Mouse (Mus musculus) 416B (cell line): ENCODE measurements around the gene Zfp503.

Experiments used
- DNase-seq: peaks from one replicate; pipeline ENCODE4 v3.0.0; 2011; ENCODE audit warnings: low read depth

The Zfp503 gene

DNA sequence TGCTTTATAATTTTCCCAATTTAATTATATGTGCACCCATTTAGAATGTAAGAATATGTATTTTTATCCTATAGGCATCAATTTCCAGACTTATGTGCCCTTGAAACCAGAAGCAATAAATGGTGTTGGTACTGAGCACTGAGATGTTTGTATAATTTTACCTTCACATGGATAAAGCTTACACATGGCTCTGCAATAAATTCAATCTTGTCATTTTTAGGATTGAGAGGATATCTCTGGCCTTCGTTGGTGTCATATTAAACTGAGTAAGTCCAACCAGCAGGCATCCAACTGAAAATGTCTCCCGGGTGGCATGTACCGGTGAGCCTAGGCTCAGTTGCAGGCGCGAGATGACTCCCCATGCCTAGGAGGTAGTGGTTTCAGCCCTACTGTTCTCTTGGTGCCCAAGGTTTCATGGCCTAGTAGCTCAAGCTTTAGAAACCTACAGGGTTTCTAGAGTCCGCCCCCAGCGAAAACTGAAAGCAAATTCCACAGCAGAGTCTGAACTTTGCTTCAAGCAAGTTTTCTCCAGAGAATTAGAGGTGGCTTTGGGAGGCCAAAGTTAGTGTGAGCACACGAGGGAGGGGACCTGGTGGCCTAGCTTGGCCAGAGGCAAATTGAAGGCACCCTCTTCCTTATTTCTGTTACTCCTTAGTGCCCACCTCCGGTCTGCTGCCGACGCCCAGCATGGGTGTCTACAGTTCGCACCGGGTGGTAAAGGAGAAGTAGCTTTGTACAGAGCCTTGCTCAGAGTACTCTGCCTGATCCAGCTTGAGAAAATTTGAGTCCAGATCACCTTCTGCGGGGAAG lies 4.1 kb upstream of the Zfp503 start:
- no peak for DNase-seq

DNA sequence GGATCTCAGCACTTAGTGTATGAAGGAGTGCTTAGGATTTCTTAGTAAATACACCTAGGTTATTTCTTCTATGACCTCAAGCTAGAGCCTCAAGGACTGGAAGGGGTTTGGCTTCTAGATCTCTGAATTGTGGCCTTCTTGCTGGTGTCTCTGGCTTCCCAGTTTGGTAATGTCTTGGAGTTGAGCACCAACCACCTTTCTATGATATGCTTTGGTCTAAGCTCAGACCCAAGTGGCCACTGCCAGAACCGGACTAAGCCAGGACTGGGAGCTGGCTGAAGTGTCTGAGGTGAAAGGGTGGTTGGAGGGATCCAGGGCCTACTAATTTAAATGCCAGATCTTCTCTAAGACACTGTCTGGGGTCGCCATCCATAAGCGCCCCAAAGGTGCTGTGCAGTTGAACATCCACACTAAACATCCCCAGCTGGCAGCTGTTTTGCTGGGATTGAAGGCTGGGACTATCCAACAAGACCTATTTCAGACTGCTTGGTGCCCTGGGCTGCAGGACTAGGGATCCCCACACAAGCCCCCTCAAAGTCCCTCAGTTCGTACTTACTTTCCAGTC lies 3.0 kb upstream of the Zfp503 start:
- DNase-seq: no peak

DNA sequence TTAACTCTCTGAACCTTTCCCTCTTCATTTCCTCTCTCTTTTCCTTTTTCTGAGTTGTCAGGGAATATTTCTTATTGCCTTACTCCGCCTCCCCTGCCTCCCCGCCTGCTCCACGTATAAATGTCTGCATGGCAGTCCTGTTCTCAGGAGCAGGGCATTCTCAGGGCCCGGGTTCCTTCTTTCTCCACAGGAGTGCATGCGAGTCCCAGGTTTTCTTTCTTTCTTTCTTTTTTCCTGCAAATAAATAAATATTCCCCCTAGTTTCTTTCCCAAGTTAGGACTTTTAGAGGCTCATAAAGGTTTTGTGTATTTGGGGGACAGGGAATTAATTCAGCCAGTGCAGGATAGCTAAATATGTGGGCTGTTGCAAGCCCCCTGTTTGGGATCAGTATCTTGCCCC lies 2.5 kb upstream of the Zfp503 start:
- DNase-seq: no peak

DNA sequence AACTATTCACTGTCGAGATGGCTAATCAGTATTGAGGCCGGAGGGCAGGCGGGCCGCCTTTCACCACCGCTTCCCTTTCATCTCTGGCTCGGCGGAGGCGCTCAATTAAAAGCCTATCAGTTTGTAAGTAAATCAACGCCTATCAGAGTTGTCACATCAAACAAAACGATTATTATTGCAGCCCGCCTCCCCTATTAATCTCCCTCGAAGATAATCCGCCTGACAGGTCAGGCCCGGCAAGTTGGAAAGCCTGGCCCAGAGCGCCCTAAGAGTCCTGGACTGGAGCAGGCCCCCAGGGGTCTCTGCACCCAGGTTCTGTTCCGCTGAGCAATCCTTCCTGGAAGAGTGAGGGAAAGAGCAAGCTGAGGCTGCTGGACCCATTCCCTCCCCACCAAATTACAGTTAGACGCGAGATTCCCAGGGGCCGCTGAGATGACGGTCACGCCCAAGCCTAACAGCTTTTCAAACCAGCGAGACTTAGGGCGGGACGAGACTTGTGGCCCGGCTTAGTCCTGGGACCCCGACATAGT lies 1.9 kb upstream of the Zfp503 start:
- no peak for DNase-seq

DNA sequence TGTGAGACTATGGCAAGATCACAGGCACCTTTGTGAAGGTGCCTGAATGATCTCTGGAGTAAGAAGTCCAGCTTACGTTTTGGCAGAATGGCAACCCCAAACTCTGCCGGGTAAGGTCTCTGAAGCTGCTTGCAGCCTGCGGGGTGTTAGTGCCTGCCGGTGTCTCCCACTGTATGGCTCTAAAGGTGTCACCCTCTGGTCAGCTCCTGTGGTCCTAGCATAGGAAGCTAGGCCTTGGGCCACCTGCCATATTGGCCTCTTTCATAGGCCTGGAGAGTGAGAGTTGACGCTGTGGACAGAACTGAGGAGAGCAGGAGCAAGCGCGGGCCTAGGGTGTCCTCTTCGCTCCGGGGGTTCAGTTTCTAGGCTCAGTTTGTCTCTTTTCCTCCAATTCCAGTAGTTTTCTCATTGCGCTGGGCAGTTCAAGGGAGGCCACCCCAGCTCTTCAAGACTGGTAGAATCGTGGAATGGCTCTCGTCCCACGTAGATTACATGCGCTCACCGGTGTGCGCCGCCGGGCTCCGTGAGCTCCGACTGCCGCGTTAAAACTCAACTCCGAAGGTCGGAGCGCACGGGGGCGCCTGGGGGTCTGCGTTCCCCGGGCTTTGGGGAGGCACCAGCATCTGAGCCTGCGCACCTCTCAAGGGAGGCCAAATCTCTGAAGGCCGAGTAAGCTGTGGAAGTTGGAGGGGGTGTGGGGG lies 1.1 kb upstream of the Zfp503 start:
- no peak for DNase-seq

DNA sequence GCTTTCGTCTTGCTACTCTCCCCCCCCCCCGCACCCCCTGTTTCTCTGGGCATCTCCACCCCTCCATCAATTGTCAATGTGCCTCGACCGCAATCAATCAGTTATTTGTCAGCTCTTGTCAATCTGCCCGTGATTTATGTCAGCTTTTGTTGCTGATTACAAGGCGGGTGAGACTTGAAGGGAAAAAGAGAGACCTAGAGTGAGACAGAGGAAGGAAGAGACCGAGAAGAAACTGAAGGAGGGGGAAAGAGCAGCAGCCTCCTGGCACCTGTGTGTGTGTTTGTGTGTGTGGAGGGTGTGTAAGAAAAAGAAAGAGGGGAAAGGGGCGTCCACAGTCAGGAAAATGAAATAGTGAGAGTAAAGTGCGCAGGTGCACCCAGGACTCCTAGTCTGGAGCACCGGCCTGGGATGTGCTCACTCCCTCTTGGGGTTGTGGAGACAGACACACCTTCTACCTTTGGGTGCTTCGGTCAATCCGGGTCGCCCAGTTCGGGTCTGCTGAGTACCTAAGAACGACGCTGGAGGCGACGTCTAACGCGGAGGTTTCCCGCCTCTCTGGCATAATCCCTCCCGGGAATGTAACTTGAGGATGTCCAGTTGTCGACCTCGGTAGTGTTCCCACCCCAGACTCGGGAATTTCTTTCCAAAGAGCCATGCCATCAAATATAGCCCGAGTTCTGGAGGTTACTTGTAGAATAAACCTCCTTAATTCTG lies 667 bp downstream of the Zfp503 start:
- no peak for DNase-seq

DNA sequence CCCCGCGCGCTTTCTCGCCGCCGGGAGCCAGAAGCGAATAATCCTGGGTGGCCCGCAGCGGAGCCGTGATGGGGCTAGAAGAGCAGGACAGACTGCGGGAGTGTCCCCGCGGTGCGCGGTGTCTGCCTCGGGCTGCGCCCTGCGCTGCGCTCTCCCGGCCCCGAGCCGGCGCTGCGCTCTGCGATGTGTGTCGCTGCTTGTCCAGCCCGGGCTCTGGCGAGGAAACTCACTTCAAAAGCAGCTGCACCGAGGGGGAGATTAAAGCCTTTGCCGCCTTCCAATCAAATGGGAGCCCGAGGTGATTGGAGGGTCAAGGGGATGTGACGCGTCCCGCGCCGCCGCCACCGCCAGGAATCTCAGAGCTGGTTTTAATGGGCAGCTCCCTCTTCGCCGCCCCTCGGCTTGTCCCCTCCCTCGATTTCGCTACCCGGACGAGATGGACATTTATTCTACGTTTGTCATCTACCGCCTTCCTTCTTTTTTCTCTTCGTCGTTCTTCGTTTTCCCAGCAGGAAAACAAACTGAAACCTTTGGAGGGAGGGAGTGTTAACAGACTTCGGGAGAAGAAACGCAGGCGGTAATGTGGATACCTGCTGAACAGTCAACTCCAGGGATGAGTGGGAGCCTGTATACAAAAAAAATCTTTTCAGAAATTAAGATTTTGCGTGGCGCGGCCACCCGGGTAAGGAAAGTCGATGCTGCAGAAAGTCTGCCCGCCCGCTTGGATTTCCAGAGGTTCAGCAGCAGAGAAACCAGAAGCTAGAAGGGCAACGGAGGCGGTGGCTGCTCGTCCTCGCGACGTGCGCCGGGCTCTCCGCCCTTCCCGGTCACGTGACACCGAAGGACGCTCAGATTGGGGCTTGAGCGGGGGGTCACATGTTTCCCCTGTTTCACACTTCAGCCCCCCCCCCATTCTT lies 1.5 kb downstream of the Zfp503 start:
- DNase-seq: peak; percentile 97

DNA sequence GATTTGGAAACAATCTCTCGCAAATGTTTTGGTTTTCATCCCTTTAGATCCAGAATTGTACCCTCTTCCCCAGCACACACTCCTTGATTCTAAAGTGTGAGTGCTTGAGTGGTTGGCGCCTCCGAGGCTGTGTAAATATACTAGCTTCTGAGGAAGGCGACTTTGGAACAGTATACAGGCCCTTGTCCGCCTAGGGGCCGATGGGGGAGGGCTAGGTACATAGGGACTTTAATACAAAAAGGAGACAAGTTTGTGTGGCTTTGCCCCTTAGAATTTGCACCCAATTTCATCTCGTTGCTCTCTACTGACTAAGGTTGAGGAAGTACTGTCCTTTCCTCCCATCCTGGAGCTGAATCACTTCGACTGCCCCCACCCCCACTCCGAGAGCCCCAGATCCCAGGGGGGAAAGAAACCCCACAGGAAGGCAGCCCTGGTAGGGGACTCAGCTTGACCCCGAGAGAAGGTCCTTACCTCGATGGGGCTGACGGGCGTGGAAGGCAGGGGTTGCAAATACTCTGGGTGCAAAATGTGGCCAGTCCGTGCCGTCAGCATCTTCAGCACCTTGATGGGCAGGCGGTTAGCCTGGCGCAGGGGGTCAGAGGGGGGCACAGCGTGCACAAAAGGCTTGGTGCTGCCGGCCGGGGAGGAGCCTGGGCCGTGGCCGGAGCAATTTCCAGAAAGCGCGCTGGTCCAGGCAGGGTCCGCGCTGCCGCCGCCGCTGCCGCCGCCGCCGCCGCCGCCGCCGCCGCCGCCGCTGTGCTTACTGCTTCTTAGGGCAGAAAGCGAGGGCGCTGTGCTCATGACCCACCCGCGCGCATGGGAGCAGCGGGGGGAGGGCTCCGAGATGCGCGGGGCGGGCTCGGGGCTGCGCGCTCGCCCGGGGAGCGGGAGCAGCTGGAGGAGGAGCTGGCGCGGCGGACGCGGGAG lies 2.4 kb downstream of the Zfp503 start:
- peak; percentile 56 for DNase-seq

DNA sequence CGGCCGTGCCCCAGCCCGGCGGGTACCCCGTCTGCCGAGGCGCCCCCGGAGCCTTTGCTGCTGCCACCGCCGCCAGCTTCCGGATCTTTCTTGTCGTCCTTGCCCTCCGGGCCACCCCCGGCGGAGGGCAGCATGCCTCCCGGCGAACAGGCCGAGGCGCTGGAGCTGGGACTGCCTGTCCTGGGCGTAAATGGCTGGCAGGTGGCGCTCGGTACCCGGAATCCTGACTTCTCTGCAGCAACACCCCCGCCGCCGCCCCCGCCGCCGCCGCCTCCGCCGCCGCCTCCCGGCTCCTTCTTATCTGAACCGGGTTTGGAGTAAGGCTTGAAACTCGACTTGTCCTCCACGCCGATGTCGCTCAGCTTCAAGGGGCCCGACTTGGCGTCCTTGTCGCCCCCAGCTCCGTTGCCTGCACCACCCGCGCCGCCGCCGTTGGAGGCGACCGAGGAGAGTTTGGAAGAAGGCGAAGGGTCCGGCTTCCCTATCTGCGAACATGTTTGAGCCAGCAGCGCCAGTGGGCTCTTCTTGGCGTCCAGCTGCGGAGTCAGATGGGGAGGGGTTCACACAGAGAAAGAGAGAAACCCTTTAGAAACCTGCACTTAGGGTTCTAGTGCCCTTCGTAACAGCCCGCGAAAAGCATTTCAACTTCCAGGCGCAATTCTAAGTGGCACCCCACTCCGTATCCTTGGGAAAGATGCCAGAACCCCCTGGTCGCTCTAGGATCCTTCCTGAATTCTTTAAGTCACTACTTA lies 3.2 kb downstream of the Zfp503 start:
- DNase-seq: peak; percentile 84

DNA sequence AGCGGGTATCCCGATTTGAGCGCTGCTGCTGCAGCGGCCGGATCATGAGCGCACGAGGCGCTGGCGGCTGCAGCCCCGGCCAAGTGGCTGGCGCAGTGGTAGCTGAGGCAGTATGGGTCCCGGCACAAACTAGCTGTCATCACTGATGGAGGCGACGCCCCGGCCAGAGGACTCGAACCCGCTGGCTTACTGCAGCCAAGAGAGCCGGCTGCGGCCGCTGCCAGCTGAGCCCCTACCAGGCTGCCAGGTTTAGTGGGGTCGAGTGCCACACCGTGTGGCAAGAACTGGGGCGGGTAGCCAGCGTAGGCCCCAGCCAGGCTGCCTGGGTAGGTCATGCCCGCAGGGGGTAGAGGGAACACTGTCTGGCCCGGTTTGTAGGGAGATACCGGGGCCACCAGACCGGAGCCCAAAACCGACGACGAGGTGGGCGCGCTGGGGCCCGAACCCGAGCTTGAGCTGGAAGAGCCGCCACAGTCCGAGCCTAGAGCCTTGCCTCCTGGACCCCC lies 3.9 kb downstream of the Zfp503 start:
- DNase-seq: no peak

DNA sequence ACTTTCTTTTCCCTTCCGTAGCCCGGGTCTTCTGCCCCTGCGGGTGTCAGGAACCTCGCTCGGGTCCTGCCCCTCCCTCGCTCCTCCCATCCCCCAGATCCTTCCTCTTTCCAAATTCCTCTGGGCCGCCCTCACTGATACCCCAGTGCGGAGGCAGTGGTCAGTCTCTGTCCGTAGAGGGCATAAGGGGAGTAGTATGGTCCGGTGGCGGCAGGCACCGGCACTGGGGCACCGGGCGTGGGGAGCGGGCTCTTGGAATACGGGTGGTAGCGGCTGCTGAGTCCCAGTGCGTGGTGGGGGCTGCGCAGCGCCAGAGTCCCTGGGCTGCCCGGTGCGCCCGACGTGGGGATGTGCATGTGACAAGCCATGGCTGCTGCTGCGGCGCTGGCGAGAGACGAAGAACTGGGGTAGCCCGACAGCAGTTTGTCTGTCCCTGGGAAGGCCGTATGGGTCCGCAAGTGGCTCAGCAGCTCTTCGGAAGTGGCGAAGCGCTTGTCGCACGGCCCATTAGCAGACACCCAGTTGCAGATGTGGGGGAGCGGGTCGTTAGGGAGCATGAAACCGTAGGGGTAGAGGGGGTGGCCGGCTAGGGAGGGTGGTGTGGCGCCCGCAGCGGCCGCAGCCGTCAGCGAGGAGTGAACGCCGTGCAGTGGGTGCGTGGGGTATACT lies 4.5 kb downstream of the Zfp503 start:
- no peak for DNase-seq

DNA sequence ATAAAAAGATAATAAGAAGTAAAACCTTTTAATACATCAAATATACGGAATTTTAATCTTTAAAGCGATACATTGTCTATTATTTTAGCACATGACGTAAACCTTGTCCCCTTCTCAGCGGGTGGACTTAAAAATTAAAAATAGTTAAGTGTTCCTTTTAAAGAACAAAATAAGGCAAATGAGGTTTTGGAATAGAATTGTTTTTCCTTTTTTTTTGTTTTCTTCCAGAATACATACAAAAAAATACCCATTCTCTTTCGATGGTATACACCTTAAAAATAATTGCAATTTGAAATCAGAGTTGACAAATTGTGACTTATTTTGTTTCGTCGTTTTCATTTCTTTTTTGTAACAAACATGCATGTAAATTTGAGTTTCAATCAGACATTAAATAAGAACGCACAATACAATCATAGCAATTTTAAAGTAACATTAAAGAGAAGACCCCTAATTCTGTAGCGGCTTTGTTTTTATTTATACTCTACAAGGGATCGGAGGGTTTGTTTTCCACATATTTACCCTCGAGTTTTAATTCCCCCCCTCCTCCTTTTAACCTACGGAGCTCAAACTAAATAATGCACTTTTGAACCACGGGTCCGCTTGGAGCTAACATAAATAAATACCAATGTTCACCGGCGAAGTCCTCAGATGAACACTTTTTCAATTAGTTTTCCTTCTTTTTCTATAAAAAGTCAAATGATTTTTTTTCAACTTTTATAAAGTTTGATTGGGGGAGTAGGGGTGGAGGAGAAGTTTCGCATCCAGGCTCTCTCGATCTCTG lies 5.3 kb downstream of the Zfp503 start:
- DNase-seq: no peak

DNA sequence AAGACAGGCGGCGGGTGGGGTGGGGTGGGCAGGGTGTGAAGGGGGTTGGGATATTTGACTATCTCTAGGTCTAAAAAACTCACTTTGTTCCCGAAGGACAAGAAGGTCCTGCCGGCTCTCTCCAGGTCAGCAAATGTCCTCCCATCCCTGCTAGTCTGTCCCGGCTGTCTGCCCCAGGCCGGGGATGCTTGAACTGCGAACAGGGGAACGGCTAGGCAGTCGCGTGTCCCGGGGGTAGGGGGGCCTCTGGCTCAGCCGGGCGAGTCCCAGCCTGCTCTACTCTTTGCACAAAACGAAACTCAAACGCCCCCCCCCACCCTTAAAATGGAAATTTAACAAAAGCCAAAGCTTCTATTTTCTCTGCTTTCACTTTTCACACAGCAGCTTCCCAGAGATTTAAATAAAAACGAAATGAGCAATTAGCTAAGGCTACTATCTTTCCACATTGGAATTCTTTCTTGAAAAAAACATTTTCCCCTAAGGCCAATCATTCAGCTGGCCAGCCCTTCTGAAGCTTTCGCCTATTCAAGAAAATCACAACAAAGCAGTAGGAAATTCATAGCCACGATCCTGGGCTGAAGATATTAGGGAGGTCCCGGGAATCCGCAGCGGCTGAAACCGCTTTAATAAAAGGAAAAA lies 6.0 kb downstream of the Zfp503 start:
- no peak for DNase-seq

DNA sequence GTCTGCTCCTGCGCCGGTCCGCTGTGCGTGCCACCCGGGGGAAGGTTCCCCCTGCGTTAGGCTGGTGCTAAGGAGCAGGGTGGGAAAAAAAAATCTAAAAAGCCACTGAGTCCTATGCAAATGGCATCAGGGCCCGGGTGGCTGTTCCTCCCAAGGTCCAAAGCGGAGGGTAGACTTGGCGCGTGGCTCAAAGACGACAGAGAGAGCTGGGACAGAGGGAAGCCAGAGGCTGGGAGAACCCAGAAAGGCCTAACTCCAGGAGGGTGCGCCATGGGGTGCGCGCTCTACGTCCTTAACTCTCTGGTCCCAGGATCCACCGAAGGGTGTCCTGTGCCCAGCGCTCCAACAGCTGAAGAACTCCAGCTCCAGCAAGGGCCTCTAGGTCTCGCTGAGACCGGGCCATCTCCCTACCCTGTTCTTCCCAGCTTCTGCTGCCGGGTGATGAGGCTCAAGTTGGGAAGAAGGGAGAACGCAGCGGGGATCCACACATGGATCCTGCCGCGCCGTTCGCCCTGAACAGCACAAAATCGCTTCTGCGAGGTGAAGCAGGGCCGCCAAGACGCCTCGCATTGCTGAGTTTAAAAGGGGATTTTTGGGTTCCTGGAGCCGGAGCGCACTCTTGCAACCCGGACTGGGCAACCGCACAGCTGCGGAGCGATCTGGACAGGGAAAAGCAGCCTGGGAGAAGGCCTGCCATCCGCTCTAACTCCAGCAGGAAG lies 6.7 kb downstream of the Zfp503 start:
- DNase-seq: no peak

DNA sequence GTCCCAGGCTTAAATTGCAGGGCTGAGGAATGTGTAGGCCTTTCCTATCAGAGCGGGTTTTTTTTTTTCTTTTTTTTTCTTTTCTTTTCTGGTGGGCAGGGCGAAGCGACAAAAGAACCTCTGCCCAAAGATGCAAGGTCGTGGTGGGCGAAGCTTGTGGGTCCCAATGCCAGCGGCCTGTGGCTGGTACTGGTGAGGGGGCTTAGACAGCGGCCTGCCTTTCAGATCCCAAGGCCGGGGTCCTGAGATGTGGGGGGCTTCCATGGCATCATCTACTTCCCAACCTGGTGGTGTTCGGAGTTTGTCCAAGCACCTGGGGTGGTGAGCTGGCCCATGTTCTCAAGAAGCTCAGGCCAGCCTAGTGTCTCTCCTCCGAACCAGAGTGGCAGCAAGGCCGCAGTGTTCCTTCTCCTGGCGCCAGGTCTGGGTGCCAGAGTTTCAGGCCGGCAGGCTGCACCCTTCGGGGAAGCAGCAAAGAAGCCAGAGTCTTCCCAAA lies 7.3 kb downstream of the Zfp503 start:
- DNase-seq: no peak

DNA sequence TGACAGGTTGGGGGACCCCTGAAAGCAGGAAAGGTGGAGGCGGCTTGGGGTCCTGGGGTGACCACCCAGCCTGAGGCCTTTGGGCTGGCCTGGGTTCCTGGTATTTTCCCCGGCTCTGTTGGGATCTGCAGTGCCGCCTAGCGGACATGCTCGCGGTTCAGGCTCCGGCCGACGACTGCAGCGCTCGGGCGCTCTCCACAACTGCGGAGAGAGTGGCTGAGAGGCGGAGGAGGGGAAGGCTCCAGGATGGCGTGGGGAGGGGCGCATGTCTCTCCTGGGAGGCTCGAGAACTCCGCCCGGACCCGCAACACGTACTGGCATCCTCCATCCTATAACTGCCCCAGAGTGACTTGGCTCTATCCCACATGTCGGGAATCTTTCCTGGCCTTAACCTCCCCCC lies 7.9 kb downstream of the Zfp503 start:
- DNase-seq: no peak

DNA sequence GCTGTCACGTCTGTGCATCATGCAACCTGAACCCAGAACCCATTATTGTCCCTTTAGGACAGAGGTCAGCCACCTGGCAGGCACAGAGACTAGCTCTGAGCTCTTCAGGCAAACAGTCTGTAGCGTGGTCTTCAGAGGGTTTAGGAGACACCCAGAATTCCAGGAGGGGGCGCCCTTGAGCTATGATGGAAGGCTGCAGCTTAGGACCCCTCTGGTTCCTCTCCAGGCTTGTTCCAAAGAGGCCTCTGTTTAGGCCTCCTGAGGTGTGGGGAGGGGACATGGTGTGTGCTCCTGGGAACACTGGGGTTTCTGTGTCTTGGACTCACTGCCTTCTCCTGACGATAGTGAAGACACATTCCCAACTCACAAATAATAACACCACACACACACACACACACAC lies 20.4 kb downstream of the Zfp503 start:
- DNase-seq: peak; percentile 76
